In the genomic region with DNA sequence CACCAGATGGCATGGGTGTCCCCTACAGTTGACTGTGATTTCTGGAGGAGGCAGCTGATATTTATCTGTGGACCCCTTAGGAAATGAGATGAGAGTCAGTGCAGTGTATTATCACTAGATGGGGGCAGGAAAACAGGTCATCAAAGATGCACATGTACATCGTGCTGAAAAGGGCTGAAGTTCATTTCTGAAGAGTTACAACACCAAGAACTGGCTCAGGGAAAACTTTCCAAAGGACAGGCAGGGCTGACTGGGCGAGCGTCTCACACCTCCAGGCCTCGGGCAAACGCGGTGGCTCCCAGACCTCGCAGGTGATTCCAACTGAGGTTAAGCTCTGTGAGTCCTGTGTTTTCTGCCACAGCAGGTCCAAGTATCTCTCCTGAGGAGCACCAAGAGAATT, we compare ENCODE assay signal across 30 mouse cellular contexts. TPM values are rescaled to one million over a fixed set of nuclear protein-coding genes. Genes with fewer than 3 reads are reported as not detected.
"Had no signal": no experiment of that assay in that cellular context is flagged by ENCODE, and none has a peak within 500 bp of the region (broad histone marks: within the 10 kb centered on the region; RNA-seq: fewer than 3 reads in every experiment).

No protein-coding gene starts in this region.

- H3K36me3 ChIP-seq: embryonic facial prominence, embryonic 10.5 days; embryonic facial prominence, embryonic 12.5 days; embryonic facial prominence, embryonic 13.5 days; embryonic facial prominence, embryonic 15.5 days; forebrain, embryonic 10.5 days; forebrain, embryonic 12.5 days; forebrain, embryonic 15.5 days had no signal

- H3K27ac ChIP-seq: embryonic facial prominence, embryonic 10.5 days; embryonic facial prominence, embryonic 12.5 days; embryonic facial prominence, embryonic 13.5 days; embryonic facial prominence, embryonic 15.5 days; forebrain, embryonic 12.5 days; forebrain, embryonic 15.5 days; gastrocnemius, adult 2 months; heart, adult 2 months had no signal

- H3K4me2 ChIP-seq: embryonic facial prominence, embryonic 12.5 days; embryonic facial prominence, embryonic 15.5 days; forebrain, embryonic 12.5 days; forebrain, embryonic 15.5 days had no signal

- DNase-seq: cerebellum, adult 2 months; cerebellum, adult 8-10 months; cerebellum, adult 9-10 months; cerebellum, adult 9-11 months; cerebellum, postnatal 10 days; cerebellum, postnatal 14 days; cerebellum, postnatal 25 days; cerebellum, postnatal 36 days; embryo, embryonic 11 days; forebrain, postnatal 0 days; gastrocnemius, adult 2 months; gastrocnemius, postnatal 10 days; gastrocnemius, postnatal 14 days; gastrocnemius, postnatal 25 days; gastrocnemius, postnatal 36 days; heart, adult 18-20 months; heart, adult 2 months had no signal

- H3K27me3 ChIP-seq: embryonic facial prominence, embryonic 12.5 days; embryonic facial prominence, embryonic 13.5 days; embryonic facial prominence, embryonic 15.5 days; forebrain, embryonic 15.5 days had no signal

- ATAC-seq: forebrain, embryonic 14.5 days; forebrain, embryonic 15.5 days; forebrain, embryonic 16.5 days; forebrain, postnatal 0 days had no signal

- H3K4me3 ChIP-seq: embryonic facial prominence, embryonic 10.5 days; embryonic facial prominence, embryonic 13.5 days; embryonic facial prominence, embryonic 15.5 days; erythroblast, embryonic 14.5 days; forebrain, embryonic 10.5 days; forebrain, embryonic 12.5 days; forebrain, embryonic 15.5 days; gastrocnemius, adult 2 months; heart, adult 2 months had no signal

- H3K9me3 ChIP-seq: embryonic facial prominence, embryonic 10.5 days; embryonic facial prominence, embryonic 12.5 days; embryonic facial prominence, embryonic 13.5 days; embryonic facial prominence, embryonic 15.5 days; forebrain, embryonic 10.5 days; forebrain, embryonic 12.5 days; forebrain, embryonic 15.5 days had no signal

- H3K9ac ChIP-seq: embryonic facial prominence, embryonic 12.5 days; embryonic facial prominence, embryonic 13.5 days; embryonic facial prominence, embryonic 15.5 days; forebrain, embryonic 12.5 days; forebrain, embryonic 15.5 days; forebrain, postnatal 0 days had no signal

RNA-seq across cellular contexts. Expression of a gene that starts 8.2 kb away (rescaled TPM):
- total RNA-seq: granulocyte monocyte progenitor cell, adult 5-6 weeks; heart, adult 18-20 months; heart, adult 2 months; heart, adult 8-10 months had no signal
- polyA plus RNA-seq: embryonic facial prominence, embryonic 11.5 days; embryonic facial prominence, embryonic 12.5 days; embryonic facial prominence, embryonic 13.5 days had no signal

RNA-seq across cellular contexts. Expression of a gene that starts 8.8 kb away (rescaled TPM):
- total RNA-seq: granulocyte monocyte progenitor cell, adult 5-6 weeks had no signal
- polyA plus RNA-seq: erythroblast, embryonic 14.5 days had no signal

RNA-seq across cellular contexts. Expression of a gene that starts 30.2 kb away (rescaled TPM):
- polyA plus RNA-seq: erythroblast, embryonic 14.5 days had no signal
